13 mouse cellular contexts compared by ENCODE assay signal in the genomic region with DNA sequence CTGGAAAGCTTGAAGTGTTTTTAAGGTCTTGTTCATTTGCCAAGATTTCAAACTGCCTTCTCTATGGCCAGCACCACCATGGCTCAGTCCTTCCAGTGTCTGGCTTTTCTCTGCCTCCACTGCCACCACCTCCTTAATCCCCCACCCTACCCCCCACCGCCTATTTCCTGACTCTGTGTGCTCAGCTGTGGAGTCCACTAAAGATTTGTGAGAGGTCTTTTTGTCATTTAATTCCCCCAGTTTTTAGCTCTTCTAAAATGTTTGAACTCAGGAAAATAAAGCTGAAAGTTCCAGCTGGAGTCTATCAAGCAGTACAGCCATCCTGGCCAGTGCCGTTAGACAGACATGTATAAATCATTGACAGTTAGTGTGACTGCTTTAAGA.
DNase-seq lines count a peak whose midpoint lies in the region; ATAC-seq and TF ChIP-seq lines count a peak whose summit lies in the region.
"Had no signal": no experiment of that assay in that cellular context is flagged by ENCODE, and none has a peak within 500 bp of the region (broad histone marks: within the 10 kb centered on the region; RNA-seq: fewer than 3 reads in every experiment).

No protein-coding gene starts in this region.

- no peak overlapping the region for H3K4me3 ChIP-seq in lung, embryonic 14.5 days (ENCODE audit: low read depth, low read length)
- H3K4me3 ChIP-seq in liver, postnatal 0 days (ENCODE audit: low read depth, low read length) = no peak overlapping the region
- H3K4me3 ChIP-seq: hindbrain, embryonic 10.5 days had no signal

- peak overlapping the region; percentile 33 for H3K4me2 ChIP-seq in lung, embryonic 14.5 days
- H3K4me2 ChIP-seq in liver, postnatal 0 days (ENCODE audit: low read depth, low read length) = peak overlapping the region; percentile 56

- peak; percentile 98 for ATAC-seq in lung, embryonic 14.5 days (ENCODE audit: insufficient read depth)
- peak; percentile 13; the same call in 1 of the 2 replicates for ATAC-seq in erythroid progenitor cell, adult 5-6 weeks (replicated peaks; ENCODE audit: low FRiP score, poor library complexity, severe bottlenecking)
- no peak; the same call in 1 of the 2 replicates for ATAC-seq in liver, postnatal 0 days
- ATAC-seq: forebrain, embryonic 16.5 days; Patski had no signal

- H3K9me3 ChIP-seq in lung, embryonic 14.5 days (ENCODE audit: low read depth, low read length) = no peaks in the 10 kb centered on the region
- no peaks in the 10 kb centered on the region for H3K9me3 ChIP-seq in liver, postnatal 0 days (ENCODE audit: low read length)
- H3K9me3 ChIP-seq: hindbrain, embryonic 10.5 days had no signal

- H3K4me1 ChIP-seq in lung, embryonic 14.5 days (ENCODE audit: insufficient read depth) = no peaks in the 10 kb centered on the region
- peaks cover 8% of the 10 kb centered on the region for H3K4me1 ChIP-seq in liver, postnatal 0 days (ENCODE audit: insufficient read depth)
- H3K4me1 ChIP-seq: hindbrain, embryonic 10.5 days had no signal

- 25% methylated on average over 2 of the region's 2 CpGs for WGBS in lung, embryonic 14.5 days
- 57% methylated on average over 2 of the region's 2 CpGs for WGBS in liver, postnatal 0 days (ENCODE audit: insufficient replicate concordance)

- DNase-seq in embryo, embryonic 10 days (ENCODE audit: low spot score) = peak; percentile 13
- DNase-seq in embryo, embryonic 9.5 days (ENCODE audit: extremely low spot score) = no peak
- DNase-seq in lung, embryonic 14.5 days = peak; percentile 83
- no peak for DNase-seq in lung, adult 18-20 months
- no peak for DNase-seq in liver, postnatal 0 days
- no peak for DNase-seq in adrenal gland, adult (ENCODE audit: inconsistent age in 2 of 2, low spot score in 1 of 2)
- no peak for DNase-seq in urinary bladder, postnatal 36 days (ENCODE audit: low spot score in 2 of 2)
- DNase-seq: cerebellum, adult 11-12 months; thymus, postnatal 4 days had no signal

- no peaks in the 10 kb centered on the region for H3K36me3 ChIP-seq in lung, embryonic 14.5 days (ENCODE audit: insufficient read depth)
- no peaks in the 10 kb centered on the region for H3K36me3 ChIP-seq in liver, postnatal 0 days (replicated peaks; ENCODE audit: insufficient read depth, low read length)

- TF ChIP-seq CTCF in lung, embryonic 14.5 days (IDR thresholded peaks at IDR 0.05; ENCODE audit: low read depth) = no peak
- TF ChIP-seq CTCF in liver, postnatal 0 days (IDR thresholded peaks at IDR 0.05; ENCODE audit: low read depth) = no peak

- no peak for TF ChIP-seq EP300 in liver, postnatal 0 days (IDR thresholded peaks at IDR 0.05; ENCODE audit: low read depth)

- peak overlapping the region; percentile 65 for H3K27ac ChIP-seq in lung, embryonic 14.5 days (ENCODE audit: low read depth)
- H3K27ac ChIP-seq in liver, postnatal 0 days (ENCODE audit: low read depth) = peak overlapping the region; percentile 86
- H3K27ac ChIP-seq: hindbrain, embryonic 10.5 days had no signal

- no peak overlapping the region for H3K9ac ChIP-seq in lung, embryonic 14.5 days
- no peak overlapping the region for H3K9ac ChIP-seq in liver, postnatal 0 days (replicated peaks)

- no peaks in the 10 kb centered on the region for H3K27me3 ChIP-seq in lung, embryonic 14.5 days (ENCODE audit: insufficient read depth, low read length)
- no peaks in the 10 kb centered on the region for H3K27me3 ChIP-seq in liver, postnatal 0 days (ENCODE audit: insufficient read depth, low read length)
- H3K27me3 ChIP-seq: Patski had no signal

Comparison
In these comparisons a context has a peak if more than half of its experiments do, and no peak if none do; other contexts are left out.
1. DNase-seq: peak in embryo, embryonic 10 days (single experiment) and lung, embryonic 14.5 days (single experiment); none in embryo, embryonic 9.5 days (single experiment), lung, adult 18-20 months (0 of 2), liver, postnatal 0 days (single experiment), adrenal gland, adult (0 of 2) and urinary bladder, postnatal 36 days (0 of 2).